Mouse (Mus musculus): ENCODE measurements around the gene Pde4d. TPM values are rescaled to one million over a fixed set of nuclear protein-coding genes. Genes with fewer than 3 reads are reported as not detected.

Gene Pde4d
- polyA plus RNA-seq, 1 experiment from 2014 or later, result 8.7 TPM

GRCm38 (mm10) chr13:109547006-109547587 is 1097.3 kb downstream of the Pde4d start:
- no peak overlapping the region for H3K4me3 ChIP-seq (ENCODE audit: low read depth, low read length)
- no peak overlapping the region for H3K27ac ChIP-seq (ENCODE audit: low read depth, low read length)
- ATAC-seq (ENCODE audit: low FRiP score), result peak; percentile 54; the same call in 1 of the 2 replicates
- H3K9me3 ChIP-seq (ENCODE audit: control insufficient read depth, low read length), result no peaks in the 10 kb centered on the region
- no peak overlapping the region for H3K9ac ChIP-seq (ENCODE audit: low read length)
- H3K4me2 ChIP-seq, result no peak overlapping the region
- no peak for DNase-seq (ENCODE audit: low spot score, missing footprints)
- no peaks in the 10 kb centered on the region for H3K27me3 ChIP-seq (ENCODE audit: control insufficient read depth, insufficient read depth, low read length)
- no peaks in the 10 kb centered on the region for H3K36me3 ChIP-seq (ENCODE audit: control insufficient read depth, insufficient read depth, low read length)
- WGBS, result 85% methylated on average over 10 of the region's 10 CpGs
- no peaks in the 10 kb centered on the region for H3K4me1 ChIP-seq (ENCODE audit: control insufficient read depth, insufficient read depth, low read length)

- ATAC-seq (ENCODE audit: low FRiP score) (peak; percentile 85), DNase-seq (ENCODE audit: low spot score, missing footprints) (peak; percentile 95)
- Histone ChIP-seq H3K27me3 (ENCODE audit: control insufficient read depth, insufficient read depth, low read length) (no peaks in the 10 kb centered on the region), H3K4me1 (ENCODE audit: control insufficient read depth, insufficient read depth, low read length) (no peaks in the 10 kb centered on the region), H3K4me3 (ENCODE audit: low read depth, low read length) (no peak overlapping the region), H3K9me3 (ENCODE audit: control insufficient read depth, low read length) (no peaks in the 10 kb centered on the region), H3K4me2 (no peak overlapping the region), H3K27ac (ENCODE audit: low read depth, low read length) (no peak overlapping the region), H3K36me3 (ENCODE audit: control insufficient read depth, insufficient read depth, low read length) (no peaks in the 10 kb centered on the region), H3K9ac (ENCODE audit: low read length) (no peak overlapping the region)
- WGBS, result 35% methylated on average over 6 of the region's 6 CpGs
Measured at GRCm38 (mm10) chr13:109547700-109548099, 1098.0 kb downstream of the Pde4d start.

GRCm38 (mm10) chr13:109548263-109548662 is 1098.5 kb downstream of the Pde4d start:
- Histone ChIP-seq H3K27me3 (ENCODE audit: control insufficient read depth, insufficient read depth, low read length) (no peaks in the 10 kb centered on the region), H3K4me2 (no peak overlapping the region), H3K9me3 (ENCODE audit: control insufficient read depth, low read length) (no peaks in the 10 kb centered on the region), H3K4me3 (ENCODE audit: low read depth, low read length) (no peak overlapping the region), H3K4me1 (ENCODE audit: control insufficient read depth, insufficient read depth, low read length) (no peaks in the 10 kb centered on the region), H3K27ac (ENCODE audit: low read depth, low read length) (no peak overlapping the region), H3K36me3 (ENCODE audit: control insufficient read depth, insufficient read depth, low read length) (no peaks in the 10 kb centered on the region), H3K9ac (ENCODE audit: low read length) (no peak overlapping the region)
- DNase-seq (ENCODE audit: low spot score, missing footprints) (peak; percentile 89), ATAC-seq (ENCODE audit: low FRiP score) (no peak)
- WGBS, result 73% methylated on average over 5 of the region's 5 CpGs

- ATAC-seq (ENCODE audit: low FRiP score) (no peak), DNase-seq (ENCODE audit: low spot score, missing footprints) (peak; percentile 77)
- H3K27ac ChIP-seq (ENCODE audit: low read depth, low read length), result no peak overlapping the region
- 86% methylated on average over 11 of the region's 11 CpGs for WGBS
- H3K4me3 ChIP-seq (ENCODE audit: low read depth, low read length), result no peak overlapping the region
- no peaks in the 10 kb centered on the region for H3K9me3 ChIP-seq (ENCODE audit: control insufficient read depth, low read length)
- H3K4me2 ChIP-seq, result no peak overlapping the region
- H3K4me1 ChIP-seq (ENCODE audit: control insufficient read depth, insufficient read depth, low read length), result no peaks in the 10 kb centered on the region
- no peaks in the 10 kb centered on the region for H3K36me3 ChIP-seq (ENCODE audit: control insufficient read depth, insufficient read depth, low read length)
- no peaks in the 10 kb centered on the region for H3K27me3 ChIP-seq (ENCODE audit: control insufficient read depth, insufficient read depth, low read length)
- no peak overlapping the region for H3K9ac ChIP-seq (ENCODE audit: low read length)
Measured at GRCm38 (mm10) chr13:109548771-109549555, 1099.2 kb downstream of the Pde4d start.

- no peak for DNase-seq (ENCODE audit: low spot score, missing footprints)
- Histone ChIP-seq H3K27ac (ENCODE audit: low read depth, low read length) (no peak overlapping the region), H3K4me3 (ENCODE audit: low read depth, low read length) (no peak overlapping the region), H3K9me3 (ENCODE audit: control insufficient read depth, low read length) (no peaks in the 10 kb centered on the region), H3K9ac (ENCODE audit: low read length) (no peak overlapping the region), H3K36me3 (ENCODE audit: control insufficient read depth, insufficient read depth, low read length) (no peaks in the 10 kb centered on the region), H3K27me3 (ENCODE audit: control insufficient read depth, insufficient read depth, low read length) (no peaks in the 10 kb centered on the region), H3K4me1 (ENCODE audit: control insufficient read depth, insufficient read depth, low read length) (no peaks in the 10 kb centered on the region), H3K4me2 (no peak overlapping the region)
- WGBS, result 72% methylated on average over 3 of the region's 3 CpGs
- ATAC-seq (ENCODE audit: low FRiP score), result no peak
Measured at GRCm38 (mm10) chr13:109551836-109552235, 1102.1 kb downstream of the Pde4d start.

- 94% methylated on average over 5 of the region's 5 CpGs for WGBS
- no peak overlapping the region for H3K27ac ChIP-seq (ENCODE audit: low read depth, low read length)
- no peaks in the 10 kb centered on the region for H3K9me3 ChIP-seq (ENCODE audit: control insufficient read depth, low read length)
- no peak overlapping the region for H3K4me2 ChIP-seq
- ATAC-seq (ENCODE audit: low FRiP score) (no peak), DNase-seq (ENCODE audit: low spot score, missing footprints) (no peak)
- H3K9ac ChIP-seq (ENCODE audit: low read length), result no peak overlapping the region
- no peaks in the 10 kb centered on the region for H3K36me3 ChIP-seq (ENCODE audit: control insufficient read depth, insufficient read depth, low read length)
- H3K27me3 ChIP-seq (ENCODE audit: control insufficient read depth, insufficient read depth, low read length), result no peaks in the 10 kb centered on the region
- H3K4me3 ChIP-seq (ENCODE audit: low read depth, low read length), result no peak overlapping the region
- no peaks in the 10 kb centered on the region for H3K4me1 ChIP-seq (ENCODE audit: control insufficient read depth, insufficient read depth, low read length)
Measured at GRCm38 (mm10) chr13:109555513-109555912, 1105.8 kb downstream of the Pde4d start.

GRCm38 (mm10) chr13:109556853-109557252 is 1107.1 kb downstream of the Pde4d start:
- no peak for ATAC-seq (ENCODE audit: low FRiP score)
- 88% methylated on average over 4 of the region's 4 CpGs for WGBS

GRCm38 (mm10) chr13:109558341-109559257 is 1108.9 kb downstream of the Pde4d start:
- Histone ChIP-seq H3K4me2 (no peak overlapping the region), H3K4me3 (ENCODE audit: low read depth, low read length) (no peak overlapping the region), H3K27me3 (ENCODE audit: control insufficient read depth, insufficient read depth, low read length) (no peaks in the 10 kb centered on the region), H3K27ac (ENCODE audit: low read depth, low read length) (no peak overlapping the region), H3K36me3 (ENCODE audit: control insufficient read depth, insufficient read depth, low read length) (no peaks in the 10 kb centered on the region), H3K9ac (ENCODE audit: low read length) (no peak overlapping the region), H3K4me1 (ENCODE audit: control insufficient read depth, insufficient read depth, low read length) (no peaks in the 10 kb centered on the region), H3K9me3 (ENCODE audit: control insufficient read depth, low read length) (no peaks in the 10 kb centered on the region)
- ATAC-seq (ENCODE audit: low FRiP score) (no peak), DNase-seq (ENCODE audit: low spot score, missing footprints) (peak; percentile 88)
- 83% methylated on average over 12 of the region's 12 CpGs for WGBS

More at GRCm38 (mm10) chr13:109556853-109557252, 1107.1 kb downstream of the Pde4d start:
- no peaks in the 10 kb centered on the region for H3K36me3 ChIP-seq (ENCODE audit: control insufficient read depth, insufficient read depth, low read length)
- H3K9me3 ChIP-seq (ENCODE audit: control insufficient read depth, low read length), result no peaks in the 10 kb centered on the region
- H3K27ac ChIP-seq (ENCODE audit: low read depth, low read length), result no peak overlapping the region
- H3K4me2 ChIP-seq, result no peak overlapping the region
- DNase-seq (ENCODE audit: low spot score, missing footprints), result no peak
- no peaks in the 10 kb centered on the region for H3K27me3 ChIP-seq (ENCODE audit: control insufficient read depth, insufficient read depth, low read length)
- H3K9ac ChIP-seq (ENCODE audit: low read length), result no peak overlapping the region
- H3K4me1 ChIP-seq (ENCODE audit: control insufficient read depth, insufficient read depth, low read length), result no peaks in the 10 kb centered on the region
- H3K4me3 ChIP-seq (ENCODE audit: low read depth, low read length), result no peak overlapping the region

Data from midbrain, embryonic 11.5 days (tissue).